9 mouse cellular contexts compared by ENCODE assay signal in the genomic region with DNA sequence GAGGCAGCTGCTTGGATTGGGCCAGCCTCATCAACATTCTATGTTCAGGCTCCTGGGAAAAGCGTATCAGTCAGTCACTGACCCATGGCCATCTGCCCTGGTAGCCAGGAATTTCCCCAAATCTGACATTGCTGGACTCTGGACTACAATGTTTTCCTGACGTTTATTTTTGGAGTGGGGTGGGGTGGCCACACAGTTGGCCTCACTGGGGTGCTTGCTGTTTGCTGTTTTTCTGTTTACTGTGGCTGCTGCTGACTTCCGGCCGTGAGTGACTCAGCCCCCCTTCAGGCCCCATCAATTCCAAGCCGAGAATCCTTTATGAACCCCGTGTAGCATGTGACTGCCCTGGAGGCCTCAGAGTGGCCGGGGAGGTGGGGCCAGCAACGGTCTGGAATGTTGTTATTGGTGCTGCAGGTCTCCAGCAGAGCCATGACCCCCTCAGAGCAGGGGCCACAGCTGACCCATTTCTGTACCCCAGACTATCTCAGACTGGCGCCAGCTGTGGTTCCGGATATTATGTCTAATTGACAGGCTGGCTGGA. TPM values are rescaled to one million over a fixed set of nuclear protein-coding genes. Genes with fewer than 3 reads are reported as not detected.
DNase-seq lines count a peak whose midpoint lies in the region; ATAC-seq lines count a peak whose summit lies in the region.
"Had no signal": no experiment of that assay in that cellular context is flagged by ENCODE, and none has a peak within 500 bp of the region (broad histone marks: within the 10 kb centered on the region; RNA-seq: fewer than 3 reads in every experiment).

No protein-coding gene starts in this region.

- WGBS in midbrain, embryonic 11.5 days, result 45% methylated on average over 10 of the region's 10 CpGs
- WGBS in midbrain, embryonic 16.5 days, result 50% methylated on average over 10 of the region's 10 CpGs
- WGBS in kidney, embryonic 15.5 days, result 16% methylated on average over 10 of the region's 10 CpGs

- H3K36me3 ChIP-seq in midbrain, embryonic 11.5 days (ENCODE audit: control insufficient read depth, insufficient read depth, low read length), result no peaks in the 10 kb centered on the region
- H3K36me3 ChIP-seq in midbrain, embryonic 16.5 days (ENCODE audit: control insufficient read depth, insufficient read depth, low read length), result no peaks in the 10 kb centered on the region
- H3K36me3 ChIP-seq in kidney, embryonic 15.5 days, result no peaks in the 10 kb centered on the region
- H3K36me3 ChIP-seq: midbrain, embryonic 12.5 days had no signal

- H3K4me3 ChIP-seq in midbrain, embryonic 11.5 days (ENCODE audit: low read depth, low read length), result no peak overlapping the region
- no peak overlapping the region for H3K4me3 ChIP-seq in midbrain, embryonic 16.5 days (ENCODE audit: low read depth, low read length)
- H3K4me3 ChIP-seq in kidney, embryonic 15.5 days (replicated peaks), result no peak overlapping the region
- H3K4me3 ChIP-seq: midbrain, embryonic 12.5 days had no signal

- no peaks in the 10 kb centered on the region for H3K9me3 ChIP-seq in midbrain, embryonic 11.5 days (ENCODE audit: control insufficient read depth, low read length)
- no peaks in the 10 kb centered on the region for H3K9me3 ChIP-seq in midbrain, embryonic 16.5 days (replicated peaks; ENCODE audit: control insufficient read depth, low read length, poor library complexity, severe bottlenecking)
- no peaks in the 10 kb centered on the region for H3K9me3 ChIP-seq in kidney, embryonic 15.5 days (replicated peaks)
- H3K9me3 ChIP-seq: midbrain, embryonic 12.5 days had no signal

- peaks cover 15% of the 10 kb centered on the region for H3K27me3 ChIP-seq in midbrain, embryonic 11.5 days (ENCODE audit: control insufficient read depth, insufficient read depth, low read length)
- H3K27me3 ChIP-seq in midbrain, embryonic 16.5 days (ENCODE audit: control insufficient read depth, insufficient read depth, low read depth, low read length), result peaks cover 16% of the 10 kb centered on the region
- no peaks in the 10 kb centered on the region for H3K27me3 ChIP-seq in kidney, embryonic 15.5 days

- H3K4me2 ChIP-seq in midbrain, embryonic 11.5 days, result no peak overlapping the region
- H3K4me2 ChIP-seq in midbrain, embryonic 16.5 days (ENCODE audit: low read length), result no peak overlapping the region
- H3K4me2 ChIP-seq in kidney, embryonic 15.5 days, result peak overlapping the region; percentile 33
- H3K4me2 ChIP-seq: midbrain, embryonic 12.5 days had no signal

- H3K4me1 ChIP-seq in midbrain, embryonic 11.5 days (ENCODE audit: control insufficient read depth, insufficient read depth, low read length), result peaks cover 6% of the 10 kb centered on the region
- peaks cover 7% of the 10 kb centered on the region for H3K4me1 ChIP-seq in midbrain, embryonic 16.5 days (ENCODE audit: control insufficient read depth, insufficient read depth, low read length)
- H3K4me1 ChIP-seq in kidney, embryonic 15.5 days, result peaks cover 45% of the 10 kb centered on the region

- no peak overlapping the region for H3K27ac ChIP-seq in midbrain, embryonic 11.5 days (ENCODE audit: low read depth, low read length)
- H3K27ac ChIP-seq in midbrain, embryonic 16.5 days (ENCODE audit: low read length), result no peak overlapping the region
- H3K27ac ChIP-seq in kidney, embryonic 15.5 days, result peak overlapping the region; percentile 91
- H3K27ac ChIP-seq: midbrain, embryonic 12.5 days had no signal

- no peak for ATAC-seq in midbrain, embryonic 11.5 days (ENCODE audit: low FRiP score)
- no peak for ATAC-seq in midbrain, embryonic 16.5 days
- peak; percentile 78 for ATAC-seq in kidney, embryonic 15.5 days (replicated peaks; ENCODE audit: low FRiP score)

- peak; percentile 88 for DNase-seq in midbrain, embryonic 11.5 days (ENCODE audit: low spot score, missing footprints)
- peak; percentile 52 to 57 for DNase-seq in heart, adult 18-20 months
- peak; percentile 75 for DNase-seq in lung, postnatal 10 days
- DNase-seq in natural killer cell, adult 2 months (ENCODE audit: low spot score in 2 of 2), result no peak
- DNase-seq in B cell, adult 2 months, result no peak
- no peak for DNase-seq in ovary, postnatal 36 days (ENCODE audit: low spot score)

- H3K9ac ChIP-seq in midbrain, embryonic 11.5 days (ENCODE audit: low read length), result no peak overlapping the region
- no peak overlapping the region for H3K9ac ChIP-seq in midbrain, embryonic 16.5 days (ENCODE audit: low read depth, low read length)
- no peak overlapping the region for H3K9ac ChIP-seq in kidney, embryonic 15.5 days
- H3K9ac ChIP-seq: midbrain, embryonic 12.5 days had no signal

RNA-seq across cellular contexts. Expression of gene Rhod, which starts 2.5 kb away (rescaled TPM):
- polyA plus RNA-seq in midbrain, embryonic 11.5 days (2014; fragmentation: Nextera tagmentation; extraction: Ambion mirVana), result 10.9 and 11.1 TPM in 2 replicates
- polyA plus RNA-seq in midbrain, embryonic 16.5 days (2015; fragmentation: Nextera tagmentation; extraction: Ambion mirVana), result 3.8 and 3.9 TPM in 2 replicates
- 1 to 10 TPM; 5.4 to 5.8 TPM for total RNA-seq in heart, adult 18-20 months (2021)
- 41.1 and 43.0 TPM in 2 replicates for polyA plus RNA-seq in kidney, embryonic 15.5 days (2015; fragmentation: Nextera tagmentation; extraction: Ambion mirVana)

RNA-seq across cellular contexts. Expression of gene Syt12, which starts 35.6 kb away (rescaled TPM):
- polyA plus RNA-seq in midbrain, embryonic 11.5 days (2014; fragmentation: Nextera tagmentation; extraction: Ambion mirVana), result 0.62 and 1.0 TPM in 2 replicates
- polyA plus RNA-seq in midbrain, embryonic 16.5 days (2015; fragmentation: Nextera tagmentation; extraction: Ambion mirVana), result 3.2 and 5.2 TPM in 2 replicates
- 1 to 10 TPM; 4.2 to 7.2 TPM for total RNA-seq in heart, adult 18-20 months (2021)
- 2.7 and 2.9 TPM in 2 replicates for polyA plus RNA-seq in kidney, embryonic 15.5 days (2015; fragmentation: Nextera tagmentation; extraction: Ambion mirVana)

RNA-seq across cellular contexts. Expression of gene Kdm2a, which starts 43.6 kb away (rescaled TPM):
- 34.9 and 42.0 TPM in 2 replicates for polyA plus RNA-seq in midbrain, embryonic 11.5 days (2014; fragmentation: Nextera tagmentation; extraction: Ambion mirVana)
- 32.1 and 33.8 TPM in 2 replicates for polyA plus RNA-seq in midbrain, embryonic 16.5 days (2015; fragmentation: Nextera tagmentation; extraction: Ambion mirVana)
- total RNA-seq in heart, adult 18-20 months (2021), result 10 to 100 TPM; 34.9 to 44.1 TPM
- polyA plus RNA-seq in kidney, embryonic 15.5 days (2015; fragmentation: Nextera tagmentation; extraction: Ambion mirVana), result 50.2 and 57.4 TPM in 2 replicates

RNA-seq across cellular contexts. Expression of gene 2010003K11Rik, which starts 56.7 kb away (rescaled TPM):
- polyA plus RNA-seq in midbrain, embryonic 11.5 days (2014; fragmentation: Nextera tagmentation; extraction: Ambion mirVana), result not detected in 2 replicates
- not detected in 2 replicates for polyA plus RNA-seq in midbrain, embryonic 16.5 days (2015; fragmentation: Nextera tagmentation; extraction: Ambion mirVana)
- total RNA-seq in heart, adult 18-20 months (2021), result 1 to 10 TPM in 1 of 2 experiments, not detected in 1; 1.2 TPM
- 0.28 TPM in 1 of 2 replicates, not detected in the other for polyA plus RNA-seq in kidney, embryonic 15.5 days (2015; fragmentation: Nextera tagmentation; extraction: Ambion mirVana)
- polyA plus RNA-seq: midbrain, embryonic 12.5 days had no signal

Comparison
In these comparisons a context has a peak if more than half of its experiments do, and no peak if none do; other contexts are left out.
1. DNase-seq: peak in midbrain, embryonic 11.5 days (single experiment), heart, adult 18-20 months (2 of 2) and lung, postnatal 10 days (single experiment); none in natural killer cell, adult 2 months (0 of 2), B cell, adult 2 months (0 of 2) and ovary, postnatal 36 days (single experiment).